Mouse (Mus musculus) hindbrain, embryonic 13.5 days (tissue): ENCODE data around the gene Gm3633. TPM values are rescaled to one million over a fixed set of nuclear protein-coding genes. Genes with fewer than 3 reads are reported as not detected.
"Not testable (repeated sequence)": the region's sequence is repeated elsewhere in the genome, so short reads cannot be mapped to it uniquely, and the experiment has no call there.

Source experiments
- ATAC-seq: fragments of 200-750 bp; cut with Nextera tagmentation; 2 replicates; pipeline ENCODE4 v1.8.0; 2017; ENCODE audit warnings: moderate TSS enrichment; ENCODE audit not compliant: low FRiP score
- H3K27ac ChIP-seq: fragments of 300-500 bp; sonication (generic); 2 replicates; pipeline ENCODE4 v1.5.1; 2015; ENCODE audit warnings: inconsistent platforms, mild to moderate bottlenecking, moderate library complexity
- H3K27me3 ChIP-seq: fragments of 300-500 bp; sonication (generic); 2 replicates; pipeline ENCODE4 v1.6.1; 2015; ENCODE audit warnings: mild to moderate bottlenecking, inconsistent platforms
- H3K36me3 ChIP-seq: fragments of 300-500 bp; sonication (generic); 2 replicates; pipeline ENCODE4 v1.6.1; 2015; ENCODE audit warnings: mild to moderate bottlenecking, inconsistent platforms
- H3K4me1 ChIP-seq: fragments of 300-500 bp; sonication (generic); replicated peaks from 2 replicates; pipeline ENCODE4 v1.6.1; 2015; ENCODE audit warnings: inconsistent platforms
- H3K4me2 ChIP-seq: fragments of 300-500 bp; sonication (generic); 2 replicates; pipeline ENCODE4 v1.6.1; 2015; ENCODE audit warnings: inconsistent platforms, mild to moderate bottlenecking, moderate library complexity
- H3K4me3 ChIP-seq: fragments of 300-500 bp; sonication (generic); 2 replicates; pipeline ENCODE4 v1.5.1; 2015; ENCODE audit warnings: mild to moderate bottlenecking, inconsistent platforms
- H3K9ac ChIP-seq: fragments of 300-500 bp; sonication (generic); 2 replicates; pipeline ENCODE4 v1.6.1; 2015; ENCODE audit warnings: mild to moderate bottlenecking, inconsistent platforms
- H3K9me3 ChIP-seq: fragments of 300-500 bp; sonication (generic); 2 replicates; pipeline ENCODE4 v1.6.1; 2016; ENCODE audit warnings: inconsistent platforms
- WGBS: fragments of 180-500 bp; shearing (Covaris S2); methylation state at CpG from one replicate; pipeline ENCODE4 v1.1.7; 2015; 5-methylcytosine and 5-hydroxymethylcytosine counted together
- microRNA-seq: library from miRNA; unstranded; fragments of <30 nt; microRNA quantifications from one replicate; pipeline ENCODE4, GENCODE M21; 2016
- polyA plus RNA-seq: library from polyadenylated mRNA; unstranded; fragments of >200 nt; fragmentation: Nextera tagmentation; extraction: Ambion mirVana; gene quantifications from 2 replicates; pipeline ENCODE4 v1.2.1, GENCODE M21; 2015

Gm3633 gene
- not detected in 2 replicates for polyA plus RNA-seq

DNA sequence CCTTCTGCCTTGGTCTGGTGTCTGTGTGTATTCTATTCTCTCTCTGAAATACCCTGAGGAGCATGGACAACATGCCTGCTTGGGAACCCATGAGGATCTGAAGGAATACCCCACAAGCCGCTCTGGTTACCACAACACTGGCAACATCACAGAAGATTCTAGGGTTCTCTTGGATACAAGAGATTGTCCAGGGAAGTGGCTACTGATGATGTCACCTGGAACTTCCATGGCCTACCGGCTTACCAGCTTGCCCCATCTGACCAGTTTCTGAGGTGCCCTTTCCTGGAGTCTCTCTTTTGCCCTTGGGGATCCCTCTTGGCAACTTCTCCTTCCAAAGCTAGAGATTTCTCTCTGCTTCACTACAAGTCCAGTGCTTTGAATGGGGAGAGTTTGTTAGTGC is at the start of gene Gm3633:
Gene Gm3633, minus strand, starts transcription at position 101 of the 400 bp plus-strand sequence.
- not testable (repeated sequence) for H3K4me3 ChIP-seq, H3K9me3 ChIP-seq, H3K4me2 ChIP-seq, H3K36me3 ChIP-seq, H3K27me3 ChIP-seq, ATAC-seq, H3K27ac ChIP-seq, H3K9ac ChIP-seq, H3K4me1 ChIP-seq
- WGBS, result 71% methylated on average over 1 of the region's 2 CpGs

DNA sequence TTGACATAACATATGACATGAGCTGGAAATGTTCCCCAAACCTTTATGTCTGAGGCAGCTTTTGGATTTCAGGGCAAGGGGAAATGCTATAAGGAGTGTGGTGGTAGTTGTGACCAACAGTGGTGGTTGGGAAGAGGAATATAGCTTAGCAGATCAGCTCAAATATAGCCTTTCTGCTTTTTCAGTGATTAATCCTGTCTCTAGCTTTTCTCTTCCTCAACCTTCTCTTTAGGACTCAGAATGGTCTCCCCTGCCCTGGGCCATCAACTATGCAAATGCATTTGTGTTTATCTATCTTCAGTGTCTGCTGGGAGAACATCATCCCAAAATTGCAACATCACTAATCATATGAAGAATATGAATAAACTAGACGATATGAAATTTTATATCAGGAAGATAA is 13.9 kb upstream of the Gm3633 start, which contains the start of gene Gm10378:
Gene Gm10378, plus strand, starts transcription at position 301 of the 400 bp plus-strand sequence.
- H3K4me1 ChIP-seq, H3K36me3 ChIP-seq, ATAC-seq, H3K9me3 ChIP-seq, H3K27me3 ChIP-seq, H3K4me2 ChIP-seq, H3K4me3 ChIP-seq, H3K9ac ChIP-seq, H3K27ac ChIP-seq: not testable (repeated sequence)
- WGBS, result no CpG with 5 or more reads among the region's 1 CpGs

DNA sequence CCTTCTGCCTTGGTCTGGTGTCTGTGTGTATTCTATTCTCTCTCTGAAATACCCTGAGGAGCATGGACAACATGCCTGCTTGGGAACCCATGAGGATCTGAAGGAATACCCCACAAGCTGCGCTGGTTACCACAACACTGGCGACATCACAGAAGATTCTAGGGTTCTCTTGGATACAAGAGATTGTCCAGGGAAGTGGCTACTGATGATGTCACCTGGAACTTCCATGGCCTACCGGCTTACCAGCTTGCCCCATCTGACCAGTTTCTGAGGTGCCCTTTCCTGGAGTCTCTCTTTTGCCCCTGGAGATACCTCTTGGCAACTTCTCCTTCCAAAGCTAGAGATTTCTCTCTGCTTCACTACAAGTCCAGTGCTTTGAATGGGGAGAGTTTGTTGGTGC is 41.9 kb downstream of the Gm3633 start, which contains the start of gene Gm17124:
Gene Gm17124, minus strand, starts transcription at position 101 of the 400 bp plus-strand sequence.
- not testable (repeated sequence) for H3K27me3 ChIP-seq, ATAC-seq, H3K4me2 ChIP-seq, H3K4me1 ChIP-seq, H3K4me3 ChIP-seq, H3K27ac ChIP-seq, H3K9me3 ChIP-seq, H3K36me3 ChIP-seq, H3K9ac ChIP-seq
- no CpG with 5 or more reads among the region's 3 CpGs for WGBS

Small RNA genes within 50 kb of the gene (microRNA-seq; reads per million reads assigned to microRNA genes)
- gene Gm23620 (not detected), gene Gm25228 (not detected)

Other genes starting within 250 kb of the Gm3633 start
- gene Gm8005, start 202.2 kb downstream of the Gm3633 start, polyA plus RNA-seq, result not detected in 2 replicates
- gene Gm8011, start 178.0 kb downstream of the Gm3633 start, polyA plus RNA-seq, result not detected in 2 replicates
- 0.12 TPM in 1 of 2 replicates, not detected in the other for gene Gm8020, start 139.6 kb downstream of the Gm3633 start, polyA plus RNA-seq
- not detected in 2 replicates for gene Gm8024, start 117.6 kb downstream of the Gm3633 start, polyA plus RNA-seq
- gene Gm17124, start 42.0 kb downstream of the Gm3633 start, polyA plus RNA-seq, result not detected in 2 replicates
- not detected in 2 replicates for gene Gm10378, start 14.0 kb upstream of the Gm3633 start, polyA plus RNA-seq
- gene Gm3015, start 126.9 kb upstream of the Gm3633 start, polyA plus RNA-seq, result not detected in 2 replicates
- gene Gm10377, start 156.1 kb upstream of the Gm3633 start, polyA plus RNA-seq, result not detected in 2 replicates
- not detected in 2 replicates for gene Gm21977, start 211.6 kb upstream of the Gm3633 start, polyA plus RNA-seq